Mouse (Mus musculus) hindbrain, embryonic 16.5 days (tissue): ENCODE measurements at regions not wholly inside any gene's neighbourhood (a gene's known extent, or its start where the extent isn't known, plus 50 kb on each side); places are given as distances from the start of the nearest gene placed in this dataset.

Experiments
- ATAC-seq: fragments of 200-750 bp; cut with Nextera tagmentation; 2 replicates; pipeline ENCODE4 v1.8.0; 2017; ENCODE audit warnings: moderate TSS enrichment, moderate library complexity
- H3K27ac ChIP-seq: fragments of 300-500 bp; sonication (generic); 2 replicates; pipeline ENCODE4 v1.5.1; 2014; ENCODE audit warnings: low read depth, mild to moderate bottlenecking, control low read depth, low read length, moderate library complexity
- H3K27me3 ChIP-seq: fragments of 300-500 bp; sonication (generic); replicated peaks from 2 replicates; pipeline ENCODE4 v1.6.1; 2014; ENCODE audit warnings: low read length; ENCODE audit not compliant: control insufficient read depth, insufficient read depth
- H3K36me3 ChIP-seq: fragments of 300-500 bp; sonication (generic); 2 replicates; pipeline ENCODE4 v1.6.1; 2014; ENCODE audit warnings: mild to moderate bottlenecking, low read length, moderate library complexity, mixed read lengths; ENCODE audit not compliant: control insufficient read depth, insufficient read depth
- H3K4me1 ChIP-seq: fragments of 300-500 bp; sonication (generic); 2 replicates; pipeline ENCODE4 v1.6.1; 2014; ENCODE audit warnings: low read depth, low read length; ENCODE audit not compliant: control insufficient read depth, insufficient read depth
- H3K4me2 ChIP-seq: fragments of 300-500 bp; sonication (generic); 2 replicates; pipeline ENCODE4 v1.6.1; 2014; ENCODE audit warnings: mild to moderate bottlenecking, low read length, control low read depth, moderate library complexity
- H3K4me3 ChIP-seq: fragments of 300-500 bp; sonication (generic); 2 replicates; pipeline ENCODE4 v1.5.1; 2014; ENCODE audit warnings: mild to moderate bottlenecking, low read length, control low read depth, moderate library complexity
- H3K9ac ChIP-seq: fragments of 300-500 bp; sonication (generic); 2 replicates; pipeline ENCODE4 v1.6.1; 2014; ENCODE audit warnings: low read depth, mild to moderate bottlenecking, control low read depth, low read length, moderate library complexity
- H3K9me3 ChIP-seq: fragments of 300-500 bp; sonication (generic); 2 replicates; pipeline ENCODE4 v1.6.1; 2014; ENCODE audit warnings: mild to moderate bottlenecking, low read length, moderate library complexity; ENCODE audit not compliant: control insufficient read depth
- WGBS: fragments of 180-500 bp; shearing (Covaris S2); extraction: QIAGEN DNeasy Blood & Tissue Kit; methylation state at CpG from one replicate; pipeline ENCODE4 v1.1.7; 2014; 5-methylcytosine and 5-hydroxymethylcytosine counted together

GRCm38 (mm10) chr11:109088488-109089252 is 55.5 kb downstream of the E030025P04Rik start:
- 79% methylated on average over 11 of the region's 11 CpGs for WGBS
- no peaks in the 10 kb centered on the region for H3K36me3 ChIP-seq
- ATAC-seq, result no peak

DNA sequence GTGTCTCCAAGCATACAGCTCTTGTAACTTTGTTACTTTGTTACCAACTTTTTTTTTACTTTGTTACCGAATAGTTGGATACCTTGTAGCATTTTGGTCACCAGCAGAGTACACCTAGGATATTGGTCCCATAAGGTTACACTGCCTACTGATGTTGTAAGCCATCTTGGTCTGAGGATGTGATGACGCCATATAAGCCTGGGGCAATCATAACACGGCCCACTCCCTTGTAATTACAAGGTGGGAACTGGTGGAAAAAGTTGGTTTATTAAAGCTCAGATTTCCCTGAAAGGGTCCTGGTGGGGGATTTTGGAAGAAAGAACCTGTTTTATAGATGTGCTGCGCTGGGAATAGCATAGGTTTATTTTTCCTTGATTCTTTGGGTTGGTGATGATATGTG is 62.2 kb downstream of the E030025P04Rik start:
- no peak overlapping the region for H3K4me2 ChIP-seq
- ATAC-seq, result no peak
- no peaks in the 10 kb centered on the region for H3K36me3 ChIP-seq
- no peaks in the 10 kb centered on the region for H3K27me3 ChIP-seq
- H3K27ac ChIP-seq, result no peak overlapping the region
- H3K9ac ChIP-seq, result no peak overlapping the region
- no peaks in the 10 kb centered on the region for H3K9me3 ChIP-seq
- H3K4me1 ChIP-seq, result no peaks in the 10 kb centered on the region
- 90% methylated on average over 4 of the region's 4 CpGs for WGBS
- no peak overlapping the region for H3K4me3 ChIP-seq

More at GRCm38 (mm10) chr11:109088488-109089252, 55.5 kb downstream of the E030025P04Rik start:
- no peak overlapping the region for H3K27ac ChIP-seq
- H3K9ac ChIP-seq, result no peak overlapping the region
- no peaks in the 10 kb centered on the region for H3K27me3 ChIP-seq
- H3K4me1 ChIP-seq, result no peaks in the 10 kb centered on the region
- no peak overlapping the region for H3K4me2 ChIP-seq
- H3K9me3 ChIP-seq, result no peaks in the 10 kb centered on the region
- no peak overlapping the region for H3K4me3 ChIP-seq

- H3K4me3 ChIP-seq, result no peak overlapping the region
- no peaks in the 10 kb centered on the region for H3K27me3 ChIP-seq
- no peak overlapping the region for H3K4me2 ChIP-seq
- no peak overlapping the region for H3K9ac ChIP-seq
- no peaks in the 10 kb centered on the region for H3K9me3 ChIP-seq
- H3K36me3 ChIP-seq, result no peaks in the 10 kb centered on the region
- H3K4me1 ChIP-seq, result no peaks in the 10 kb centered on the region
- ATAC-seq, result no peak
- H3K27ac ChIP-seq, result no peak overlapping the region
- 63% methylated on average over 10 of the region's 10 CpGs for WGBS
Measured at GRCm38 (mm10) chr11:109081454-109081853, 62.7 kb downstream of the E030025P04Rik start.

GRCm38 (mm10) chr11:109080847-109081415 is 63.2 kb downstream of the E030025P04Rik start:
- Histone ChIP-seq H3K36me3 (no peaks in the 10 kb centered on the region), H3K27me3 (no peaks in the 10 kb centered on the region), H3K4me3 (no peak overlapping the region), H3K4me2 (no peak overlapping the region), H3K9ac (no peak overlapping the region), H3K9me3 (no peaks in the 10 kb centered on the region), H3K4me1 (no peaks in the 10 kb centered on the region), H3K27ac (no peak overlapping the region)
- WGBS, result 93% methylated on average over 9 of the region's 9 CpGs
- no peak for ATAC-seq

DNA sequence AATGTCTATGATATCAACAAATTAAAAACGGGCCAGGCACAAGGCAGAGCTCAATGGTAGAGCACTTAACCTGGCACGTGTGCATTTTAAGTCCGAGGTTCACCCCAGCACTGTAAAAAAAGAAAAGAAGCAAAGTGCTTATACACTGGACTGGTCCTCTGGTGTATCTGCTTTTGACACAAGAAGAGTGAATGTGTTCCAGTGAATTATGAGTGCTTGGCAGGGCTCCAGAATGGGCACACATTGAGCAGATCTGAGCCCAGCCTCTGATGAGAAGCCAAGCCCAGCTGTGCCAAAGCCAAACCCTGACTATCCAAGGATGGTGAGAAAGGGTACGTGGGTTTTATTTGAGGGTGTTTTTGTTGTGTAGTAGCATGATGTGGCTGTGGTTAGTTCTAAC is 64.7 kb downstream of the E030025P04Rik start:
- H3K27me3 ChIP-seq, result no peaks in the 10 kb centered on the region
- no peak overlapping the region for H3K9ac ChIP-seq
- H3K4me3 ChIP-seq, result no peak overlapping the region
- no peaks in the 10 kb centered on the region for H3K4me1 ChIP-seq
- ATAC-seq, result no peak
- H3K4me2 ChIP-seq, result no peak overlapping the region
- no peaks in the 10 kb centered on the region for H3K9me3 ChIP-seq
- no peak overlapping the region for H3K27ac ChIP-seq
- 65% methylated on average over 4 of the region's 4 CpGs for whole genome bisulfite sequencing
- H3K36me3 ChIP-seq, result no peaks in the 10 kb centered on the region

DNA sequence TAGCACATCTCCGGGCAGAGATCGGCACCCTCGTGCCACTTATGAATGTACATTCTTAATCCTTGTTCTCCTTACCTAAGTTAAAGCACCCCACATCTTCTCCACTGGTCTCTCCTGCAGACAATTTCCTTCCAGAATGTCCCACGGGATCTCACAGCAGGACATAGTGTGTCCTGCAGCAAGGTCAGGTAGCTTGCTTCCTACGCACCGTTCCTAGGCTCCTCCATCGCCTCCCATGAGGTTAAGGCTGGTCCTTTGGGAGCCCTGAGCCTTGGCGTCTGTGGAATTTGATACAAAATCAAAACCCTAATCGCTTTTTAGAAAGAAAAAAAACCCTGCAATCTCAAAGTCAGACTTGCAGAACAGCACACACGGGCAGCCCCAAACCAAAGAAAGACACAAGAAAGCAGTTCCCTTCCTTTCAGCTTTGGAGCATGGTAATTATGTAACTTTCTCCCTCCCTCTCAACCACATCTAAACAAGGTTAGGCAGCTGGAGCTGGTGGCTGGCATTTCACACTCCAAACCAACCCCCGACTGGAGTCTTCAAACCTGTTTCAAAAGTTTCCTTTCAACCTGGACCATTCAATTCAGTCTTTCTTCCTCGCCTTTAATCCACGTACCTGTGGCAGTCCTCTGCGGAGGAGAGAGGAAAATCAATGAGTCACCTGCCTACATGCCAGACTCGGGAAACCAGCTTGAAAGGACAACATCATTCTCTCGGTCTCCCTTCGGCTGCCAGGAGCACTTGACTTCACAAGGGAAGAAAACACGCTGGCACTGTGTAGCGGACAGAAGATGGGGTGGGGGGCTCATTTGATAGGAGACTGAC is 67.4 kb downstream of the E030025P04Rik start:
- 71% methylated on average over 19 of the region's 19 CpGs for WGBS
- ATAC-seq, result no peak
- Histone ChIP-seq H3K4me3 (no peak overlapping the region), H3K27ac (no peak overlapping the region), H3K36me3 (no peaks in the 10 kb centered on the region), H3K4me1 (peaks cover under 1% of the 10 kb centered on the region), H3K9ac (no peak overlapping the region), H3K27me3 (no peaks in the 10 kb centered on the region), H3K4me2 (no peak overlapping the region), H3K9me3 (no peaks in the 10 kb centered on the region)

DNA sequence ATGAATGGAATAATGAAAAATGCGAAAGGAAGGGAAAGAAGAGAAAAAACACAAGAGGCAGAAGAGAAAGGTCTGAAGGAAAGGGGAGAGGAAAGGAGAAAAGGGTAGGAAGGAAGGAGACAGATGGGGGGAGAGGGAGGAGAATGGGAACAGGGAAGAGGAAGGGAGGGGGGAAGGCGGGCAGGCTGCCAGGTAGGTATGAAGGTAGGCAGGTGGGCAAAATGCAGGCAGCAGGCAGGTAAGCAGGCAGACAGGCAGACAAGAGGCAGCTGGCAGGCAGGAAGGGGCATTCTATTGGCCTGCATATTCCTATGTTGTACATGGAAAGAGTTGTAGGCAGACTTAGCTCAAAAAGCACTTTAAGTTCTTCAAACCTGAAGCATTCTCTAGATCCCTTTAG is 72.8 kb downstream of the E030025P04Rik start:
- no peak overlapping the region for H3K4me3 ChIP-seq
- H3K27me3 ChIP-seq, result no peaks in the 10 kb centered on the region
- H3K4me1 ChIP-seq, result peaks cover 26% of the 10 kb centered on the region
- H3K36me3 ChIP-seq, result no peaks in the 10 kb centered on the region
- H3K27ac ChIP-seq, result no peak overlapping the region
- no peak overlapping the region for H3K4me2 ChIP-seq
- no peak overlapping the region for H3K9ac ChIP-seq
- no peaks in the 10 kb centered on the region for H3K9me3 ChIP-seq
- 51% methylated on average over 2 of the region's 2 CpGs for WGBS
- ATAC-seq, result no peak

GRCm38 (mm10) chr11:109070412-109070811 is 73.8 kb downstream of the E030025P04Rik start:
- Histone ChIP-seq H3K27me3 (no peaks in the 10 kb centered on the region), H3K4me3 (no peak overlapping the region), H3K27ac (no peak overlapping the region), H3K4me2 (no peak overlapping the region), H3K9me3 (no peaks in the 10 kb centered on the region), H3K36me3 (no peaks in the 10 kb centered on the region), H3K9ac (no peak overlapping the region), H3K4me1 (peaks cover 26% of the 10 kb centered on the region)
- 37% methylated on average over 9 of the region's 9 CpGs for WGBS
- ATAC-seq, result no peak

DNA sequence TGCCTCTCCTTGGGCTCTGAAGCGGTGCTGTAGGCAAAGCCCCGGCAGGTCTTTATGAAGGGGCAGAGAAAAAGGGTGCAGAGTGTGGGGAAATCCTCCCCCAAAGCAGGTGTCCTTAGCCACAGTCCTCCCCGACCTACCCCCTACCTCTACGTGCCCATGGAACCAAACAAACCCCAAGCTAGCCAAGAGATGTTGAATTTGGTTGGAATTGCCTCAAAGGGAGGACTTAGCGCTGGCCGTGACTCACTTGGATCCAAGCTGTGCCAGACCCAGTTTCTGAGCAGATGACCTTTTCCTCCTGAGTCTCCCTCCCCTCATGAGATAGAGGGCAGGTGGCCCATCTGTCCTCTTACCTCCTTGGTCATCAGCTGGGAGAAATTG is 74.9 kb downstream of the E030025P04Rik start:
- no peaks in the 10 kb centered on the region for H3K36me3 ChIP-seq
- H3K9ac ChIP-seq, result no peak overlapping the region
- no peaks in the 10 kb centered on the region for H3K9me3 ChIP-seq
- peaks cover 26% of the 10 kb centered on the region for H3K4me1 ChIP-seq
- H3K4me3 ChIP-seq, result no peak overlapping the region
- peak overlapping the region; percentile 5; the same call in 1 of the 2 replicates for H3K27ac ChIP-seq
- no peaks in the 10 kb centered on the region for H3K27me3 ChIP-seq
- no peak overlapping the region; the same call in 1 of the 2 replicates for H3K4me2 ChIP-seq
- no peak for ATAC-seq
- WGBS, result 16% methylated on average over 6 of the region's 6 CpGs
